Mouse (Mus musculus): Measurements from ENCODE around the gene S100a3.

Gene S100a3

GRCm38 (mm10) chr3:90623435-90624071 is 63.2 kb downstream of the S100a3 start:
- in situ Hi-C loops (cut with MboI), result no loop called here

DNA sequence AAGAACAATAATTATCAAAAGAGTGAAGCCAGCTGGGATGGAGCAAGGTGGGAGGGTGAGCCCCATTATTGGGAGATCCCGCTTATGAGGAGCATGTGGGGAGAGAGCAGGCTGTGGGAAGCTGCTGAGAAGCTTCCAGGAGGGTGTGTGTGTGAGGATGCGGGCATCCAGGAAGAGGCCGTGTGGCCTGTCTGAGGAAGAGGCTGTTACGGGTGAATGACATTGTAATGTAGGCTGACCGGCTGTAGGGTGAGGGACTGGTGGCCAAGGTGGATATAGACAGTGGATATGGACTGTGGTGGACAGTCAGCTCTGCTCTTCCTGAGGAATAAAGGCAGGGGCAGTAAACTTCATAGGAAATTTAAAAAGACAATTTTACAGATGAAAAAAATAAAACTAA is 65.1 kb downstream of the S100a3 start:
- in situ Hi-C loops (cut with MboI), result no loop called here

- in situ Hi-C loops (cut with MboI), result no loop called here
These were observed 66.1 kb downstream of the S100a3 start for GRCm38 (mm10) chr3:90626266-90627021.

GRCm38 (mm10) chr3:90627366-90627765 is 67.0 kb downstream of the S100a3 start:
- in situ Hi-C loops (cut with MboI), result no loop called here

GRCm38 (mm10) chr3:90627807-90628206 is 67.4 kb downstream of the S100a3 start:
- in situ Hi-C loops (cut with MboI), result no loop called here

- in situ Hi-C loops (cut with MboI), result no loop called here
These were observed 68.9 kb downstream of the S100a3 start for GRCm38 (mm10) chr3:90629298-90629697.

GRCm38 (mm10) chr3:90631984-90632383 is 71.6 kb downstream of the S100a3 start:
- in situ Hi-C loops (cut with MboI), result no loop called here

- in situ Hi-C loops (cut with MboI), result no loop called here
These were observed 78.3 kb downstream of the S100a3 start for GRCm38 (mm10) chr3:90638511-90639275.

DNA sequence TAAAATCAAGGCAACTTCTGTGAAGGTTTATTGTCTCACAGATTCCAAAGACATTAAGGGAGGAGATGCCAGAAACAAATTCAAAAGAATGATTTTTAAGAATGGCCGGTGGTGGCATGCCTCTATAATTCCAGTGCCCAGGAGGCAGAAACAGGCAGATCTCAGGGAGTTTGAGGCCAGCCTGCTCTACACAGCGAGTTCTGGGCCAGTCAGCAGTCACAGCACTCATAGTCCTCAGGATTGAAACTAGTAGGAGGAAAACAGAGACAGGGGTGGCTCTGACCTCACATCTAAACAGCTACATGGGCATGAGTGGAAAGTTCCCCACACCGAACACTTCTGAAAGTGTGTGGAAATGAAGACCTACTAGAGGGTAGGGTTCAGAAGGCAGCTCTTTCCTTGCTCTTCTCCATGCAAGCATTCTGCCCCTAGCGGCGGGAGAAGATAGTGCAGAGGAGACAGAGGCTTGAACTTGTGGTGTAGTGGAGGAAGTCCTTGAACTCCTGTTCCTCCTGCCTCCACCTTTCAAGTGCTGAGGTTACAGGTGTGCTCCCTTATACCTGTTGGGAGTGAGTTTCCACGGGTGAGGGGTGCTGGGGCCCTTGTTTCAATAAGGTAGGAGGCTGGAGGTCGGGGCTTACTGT is 79.3 kb downstream of the S100a3 start:
- in situ Hi-C loops (cut with MboI), result no loop called here

DNA sequence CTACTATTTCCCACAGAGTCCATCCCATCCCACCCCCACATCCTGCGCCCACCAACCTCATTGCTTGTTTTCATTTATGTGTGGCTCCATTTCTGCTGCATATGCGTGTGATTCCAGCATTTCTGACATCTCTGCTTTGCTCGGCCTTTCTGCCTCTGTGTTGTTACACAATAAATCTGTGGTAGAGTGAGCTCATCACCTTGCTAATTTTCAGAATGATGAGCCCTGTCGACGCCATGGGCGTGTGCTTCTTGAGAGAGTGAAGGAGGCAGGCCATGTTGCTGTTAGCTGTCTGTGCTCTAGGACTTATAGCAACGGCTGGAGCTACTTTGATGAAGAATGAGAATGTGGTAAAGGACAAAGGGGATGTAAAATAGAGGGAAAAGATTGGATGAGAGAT is 80.6 kb downstream of the S100a3 start:
- in situ Hi-C loops (cut with MboI), result no loop called here

DNA sequence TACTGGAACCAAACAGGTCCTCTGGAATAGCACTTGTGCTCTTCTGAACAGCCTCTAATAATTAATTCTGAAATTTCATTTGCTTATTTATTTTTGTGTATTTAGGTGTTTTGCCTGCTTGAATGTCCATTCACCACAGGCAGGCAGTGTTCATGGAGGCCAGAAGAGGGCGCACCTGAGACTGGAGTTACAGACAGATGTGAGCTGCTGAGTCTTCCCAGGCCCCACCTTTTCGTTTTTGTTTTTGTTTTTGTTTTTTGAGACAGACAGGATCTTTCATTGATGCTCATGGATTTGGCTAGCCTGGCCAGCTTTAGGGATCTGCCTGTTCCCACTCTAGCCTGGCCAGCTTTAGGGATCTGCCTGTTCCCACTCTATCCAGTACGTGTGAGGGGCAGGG is 83.8 kb downstream of the S100a3 start:
- in situ Hi-C loops (cut with MboI), result no loop called here

- in situ Hi-C loops (cut with MboI), result no loop called here
These were observed 86.9 kb downstream of the S100a3 start for GRCm38 (mm10) chr3:90647291-90647690.

- in situ Hi-C loops (cut with MboI), result no loop called here
These were observed 88.6 kb downstream of the S100a3 start for GRCm38 (mm10) chr3:90648981-90649380.

- in situ Hi-C loops (cut with MboI), result no loop called here
These were observed 89.5 kb downstream of the S100a3 start for GRCm38 (mm10) chr3:90649832-90650231.
